Mouse (Mus musculus): ENCODE data around the gene Neurl4. TPM values are rescaled to one million over a fixed set of nuclear protein-coding genes. Genes with fewer than 3 reads are reported as not detected.
"Not testable (repeated sequence)": the region's sequence is repeated elsewhere in the genome, so short reads cannot be mapped to it uniquely, and the experiment has no call there.

Neurl4 gene
- polyA plus RNA-seq, 1 experiment from 2014 or later, result 9.2 TPM

GRCm38 (mm10) chr11:69920266-69921031 lies 19.6 kb downstream of the Neurl4 start:
- H3K9ac ChIP-seq, result peak overlapping the region; percentile 99
- H3K36me3 ChIP-seq, result peaks cover 38% of the 10 kb centered on the region
- H3K27me3 ChIP-seq (replicated peaks), result no peaks in the 10 kb centered on the region
- H3K4me2 ChIP-seq, result peak overlapping the region; percentile 81
- ATAC-seq (ENCODE audit: insufficient number of reproducible peaks, low FRiP score), result peak; percentile 16
- peak overlapping the region; percentile 91 for H3K4me3 ChIP-seq
- peaks cover 32% of the 10 kb centered on the region for H3K4me1 ChIP-seq (replicated peaks)
- H3K9me3 ChIP-seq (replicated peaks), result no peaks in the 10 kb centered on the region
- under 1% methylated on average over 61 of the region's 65 CpGs for WGBS
- peak overlapping the region; percentile 97 for H3K27ac ChIP-seq (ENCODE audit: poor library complexity, severe bottlenecking)

GRCm38 (mm10) chr11:69921114-69922011 lies 20.5 kb downstream of the Neurl4 start, which contains the start of gene Eif5a:
Gene Eif5a (minus strand): TSS chr11:69921958.
- peak; percentile 96 for ATAC-seq (ENCODE audit: insufficient number of reproducible peaks, low FRiP score)
- Histone ChIP-seq H3K4me3 (peak within 1 kb of the TSS; percentile 91), H3K4me2 (peak within 1 kb of the TSS; percentile 81), H3K27me3 (replicated peaks) (no peaks in the 10 kb centered on the region), H3K27ac (ENCODE audit: poor library complexity, severe bottlenecking) (peak within 1 kb of the TSS; percentile 98), H3K36me3 (peaks cover 28% of the 10 kb centered on the region), H3K9me3 (replicated peaks) (no peaks in the 10 kb centered on the region), H3K4me1 (replicated peaks) (peaks cover 22% of the 10 kb centered on the region), H3K9ac (peak within 1 kb of the TSS; percentile 99)
- under 1% methylated on average over 75 of the region's 78 CpGs for WGBS

- H3K4me3 ChIP-seq, result peak overlapping the region; percentile 91
- peak overlapping the region; percentile 77 for H3K9ac ChIP-seq
- H3K27me3 ChIP-seq (replicated peaks), result no peaks in the 10 kb centered on the region
- peak overlapping the region; percentile 74 for H3K4me2 ChIP-seq
- H3K27ac ChIP-seq (ENCODE audit: poor library complexity, severe bottlenecking), result peak overlapping the region; percentile 98
- peaks cover 20% of the 10 kb centered on the region for H3K36me3 ChIP-seq
- peaks cover 22% of the 10 kb centered on the region for H3K4me1 ChIP-seq (replicated peaks)
- ATAC-seq (ENCODE audit: insufficient number of reproducible peaks, low FRiP score), result no peak
- 5% methylated on average over 12 of the region's 12 CpGs for WGBS
- no peaks in the 10 kb centered on the region for H3K9me3 ChIP-seq (replicated peaks)
Observed at GRCm38 (mm10) chr11:69922012-69922756, 21.3 kb downstream of the Neurl4 start.

- Histone ChIP-seq H3K9ac (no peak overlapping the region), H3K9me3 (replicated peaks) (no peaks in the 10 kb centered on the region), H3K36me3 (peaks cover 14% of the 10 kb centered on the region), H3K27me3 (replicated peaks) (no peaks in the 10 kb centered on the region), H3K4me1 (replicated peaks) (peaks cover 22% of the 10 kb centered on the region), H3K4me2 (no peak overlapping the region), H3K27ac (ENCODE audit: poor library complexity, severe bottlenecking) (peak overlapping the region; percentile 98; the same call in 1 of the 2 replicates), H3K4me3 (no peak overlapping the region)
- 66% methylated on average over 3 of the region's 3 CpGs for WGBS
- no peak for ATAC-seq (ENCODE audit: insufficient number of reproducible peaks, low FRiP score)
Observed at GRCm38 (mm10) chr11:69922796-69923195, 21.9 kb downstream of the Neurl4 start.

- 92% methylated on average over 2 of the region's 2 CpGs for WGBS
- no peak for ATAC-seq (ENCODE audit: insufficient number of reproducible peaks, low FRiP score)
- Histone ChIP-seq H3K9ac (no peak overlapping the region), H3K27ac (ENCODE audit: poor library complexity, severe bottlenecking) (no peak overlapping the region), H3K36me3 (no peaks in the 10 kb centered on the region), H3K9me3 (replicated peaks) (no peaks in the 10 kb centered on the region), H3K4me2 (no peak overlapping the region), H3K4me1 (replicated peaks) (0 out of 2 replicates have a peak, but pooled peaks cover under 1% of the 10 kb centered on the region), H3K27me3 (replicated peaks) (no peaks in the 10 kb centered on the region), H3K4me3 (no peak overlapping the region)
Observed at GRCm38 (mm10) chr11:69927501-69927900, 26.6 kb downstream of the Neurl4 start.

GRCm38 (mm10) chr11:69929712-69930111 lies 28.8 kb downstream of the Neurl4 start:
- Histone ChIP-seq H3K4me3 (no peak overlapping the region), H3K27ac (ENCODE audit: poor library complexity, severe bottlenecking) (no peak overlapping the region), H3K9ac (no peak overlapping the region), H3K4me2 (no peak overlapping the region), H3K27me3 (replicated peaks) (no peaks in the 10 kb centered on the region), H3K36me3 (no peaks in the 10 kb centered on the region), H3K9me3 (replicated peaks) (no peaks in the 10 kb centered on the region), H3K4me1 (replicated peaks) (peaks cover 6% of the 10 kb centered on the region)
- 26% methylated on average over 4 of the region's 4 CpGs for WGBS
- no peak for ATAC-seq (ENCODE audit: insufficient number of reproducible peaks, low FRiP score)

- not testable (repeated sequence) for H3K27me3 ChIP-seq (replicated peaks); H3K4me1 ChIP-seq (replicated peaks); ATAC-seq (ENCODE audit: insufficient number of reproducible peaks, low FRiP score); H3K27ac ChIP-seq (ENCODE audit: poor library complexity, severe bottlenecking); H3K36me3 ChIP-seq; H3K4me2 ChIP-seq; H3K4me3 ChIP-seq; H3K9ac ChIP-seq; H3K9me3 ChIP-seq (replicated peaks)
- 85% methylated on average over 8 of the region's 8 CpGs for WGBS
Observed at GRCm38 (mm10) chr11:69930176-69930575, 29.3 kb downstream of the Neurl4 start.

- H3K4me1 ChIP-seq (replicated peaks), result peaks cover 9% of the 10 kb centered on the region
- H3K9ac ChIP-seq, result no peak overlapping the region
- H3K36me3 ChIP-seq, result no peaks in the 10 kb centered on the region
- no peak overlapping the region for H3K4me3 ChIP-seq
- H3K27ac ChIP-seq (ENCODE audit: poor library complexity, severe bottlenecking), result no peak overlapping the region
- H3K4me2 ChIP-seq, result no peak overlapping the region
- 58% methylated on average over 3 of the region's 3 CpGs for WGBS
- no peak for ATAC-seq (ENCODE audit: insufficient number of reproducible peaks, low FRiP score)
- 0 out of 2 replicates have a peak, but pooled peaks cover 2% of the 10 kb centered on the region for H3K27me3 ChIP-seq (replicated peaks)
- no peaks in the 10 kb centered on the region for H3K9me3 ChIP-seq (replicated peaks)
Observed at GRCm38 (mm10) chr11:69930967-69931537, 30.2 kb downstream of the Neurl4 start.

GRCm38 (mm10) chr11:69931769-69932168 lies 30.9 kb downstream of the Neurl4 start:
- no peak for ATAC-seq (ENCODE audit: insufficient number of reproducible peaks, low FRiP score)
- Histone ChIP-seq H3K27ac (ENCODE audit: poor library complexity, severe bottlenecking) (no peak overlapping the region), H3K9ac (no peak overlapping the region), H3K27me3 (replicated peaks) (peaks cover 8% of the 10 kb centered on the region), H3K36me3 (no peaks in the 10 kb centered on the region), H3K4me2 (no peak overlapping the region), H3K4me3 (no peak overlapping the region), H3K4me1 (replicated peaks) (peaks cover 16% of the 10 kb centered on the region), H3K9me3 (replicated peaks) (no peaks in the 10 kb centered on the region)
- 60% methylated on average over 8 of the region's 8 CpGs for WGBS

GRCm38 (mm10) chr11:69932254-69932653 lies 31.4 kb downstream of the Neurl4 start:
- no peaks in the 10 kb centered on the region for H3K9me3 ChIP-seq (replicated peaks)
- H3K9ac ChIP-seq, result no peak overlapping the region
- no peak for ATAC-seq (ENCODE audit: insufficient number of reproducible peaks, low FRiP score)
- H3K4me3 ChIP-seq, result no peak overlapping the region
- H3K27ac ChIP-seq (ENCODE audit: poor library complexity, severe bottlenecking), result no peak overlapping the region
- no peaks in the 10 kb centered on the region for H3K36me3 ChIP-seq
- peaks cover 13% of the 10 kb centered on the region for H3K27me3 ChIP-seq (replicated peaks)
- no peak overlapping the region for H3K4me2 ChIP-seq
- H3K4me1 ChIP-seq (replicated peaks), result peaks cover 21% of the 10 kb centered on the region
- WGBS, result 32% methylated on average over 3 of the region's 3 CpGs

Data from heart, embryonic 12.5 days (tissue).